Mouse (Mus musculus): ENCODE data around the gene Nme8. TPM values are rescaled to one million over a fixed set of nuclear protein-coding genes. Genes with fewer than 3 reads are reported as not detected.

Gene Nme8
- total and polyA plus RNA-seq, 3 experiments, result not detected

GRCm38 (mm10) chr13:19626473-19626872 lies 71.1 kb downstream of the Nme8 start:
- H3K4me1 ChIP-seq (ENCODE audit: control insufficient read depth in 1 of 2, insufficient read depth in 2 of 2, low read length in 2 of 2), result peaks cover 0 to 5% of the 10 kb centered on the region in 2 experiments; a peak in 3 of 4 replicates
- H3K27me3 ChIP-seq (ENCODE audit: control insufficient read depth in 1 of 2, insufficient read depth in 2 of 2, low read length in 2 of 2), result no peaks in the 10 kb centered on the region
- no peak overlapping the region for H3K9ac ChIP-seq (ENCODE audit: control insufficient read depth, low read depth, low read length, poor library complexity, severe bottlenecking)
- no peak overlapping the region for H3K4me3 ChIP-seq (ENCODE audit: control insufficient read depth in 1 of 2, insufficient read depth in 1 of 2, low read depth in 2 of 2, low read length in 2 of 2)
- DNase-seq (ENCODE audit: low read depth, low spot score), result no peak
- TF ChIP-seq TBP (IDR thresholded peaks at IDR 0.05; ENCODE audit: low read depth, low read length), result no peak
- no peak for TF ChIP-seq SMC3 (IDR thresholded peaks at IDR 0.05; ENCODE audit: low read depth, low read length)
- TF ChIP-seq BHLHE40 (IDR thresholded peaks at IDR 0.05; ENCODE audit: borderline replicate concordance, low read depth, low read length), result no peak
- no peak for TF ChIP-seq MYB (IDR thresholded peaks at IDR 0.05; ENCODE audit: low read depth, low read length)
- TF ChIP-seq KAT2A (conservative IDR thresholded peaks at IDR 0.05; ENCODE audit: low read depth, low read length), result no peak
- no peak for TF ChIP-seq NELFE (IDR thresholded peaks at IDR 0.05; ENCODE audit: low read depth, low read length)
- TF ChIP-seq USF2 (IDR thresholded peaks at IDR 0.05; ENCODE audit: borderline replicate concordance in 1 of 2, insufficient read depth in 1 of 2, low read depth in 1 of 2, low read length in 2 of 2), result no peak
- no peak for TF ChIP-seq MAFK (IDR thresholded peaks at IDR 0.05; ENCODE audit: borderline replicate concordance, low read depth, low read length)
- TF ChIP-seq EP300 (IDR thresholded peaks at IDR 0.05; ENCODE audit: low read depth in 1 of 2, low read length in 2 of 2), result no peak
- TF ChIP-seq USF1 (IDR thresholded peaks at IDR 0.05; ENCODE audit: low read depth, low read length), result no peak
- no peak for TF ChIP-seq ZC3H11A (IDR thresholded peaks at IDR 0.05; ENCODE audit: low read depth, low read length)
- TF ChIP-seq E2F4 (IDR thresholded peaks at IDR 0.05; ENCODE audit: borderline replicate concordance, low read depth, low read length), result no peak
- no peak for TF ChIP-seq CHD1 (IDR thresholded peaks at IDR 0.05; ENCODE audit: low read depth, low read length)
- TF ChIP-seq JUND (IDR thresholded peaks at IDR 0.05; ENCODE audit: low read depth, low read length), result no peak
- no peak for TF ChIP-seq ELF1 (IDR thresholded peaks at IDR 0.05; ENCODE audit: low read depth, low read length)
- TF ChIP-seq MAZ (IDR thresholded peaks at IDR 0.05; ENCODE audit: low read depth, low read length), result no peak
- TF ChIP-seq MXI1 (IDR thresholded peaks at IDR 0.05; ENCODE audit: low read depth, low read length), result no peak
- TF ChIP-seq ZKSCAN1 (IDR thresholded peaks at IDR 0.05; ENCODE audit: low read depth, low read length), result no peak
- TF ChIP-seq MYC (IDR thresholded peaks at IDR 0.05; ENCODE audit: low read depth, low read length), result no peak
- no peak for TF ChIP-seq CHD2 (IDR thresholded peaks at IDR 0.05; ENCODE audit: low read length)
- H3K27ac ChIP-seq (ENCODE audit: control insufficient read depth, low read depth, low read length), result no peak overlapping the region
- no peaks in the 10 kb centered on the region for H3K9me3 ChIP-seq (replicated peaks; ENCODE audit: insufficient read depth, low read length)
- no peaks in the 10 kb centered on the region for H3K79me2 ChIP-seq (ENCODE audit: control insufficient read depth, insufficient read depth, low read length, poor library complexity)
- peaks cover 0 to 9% of the 10 kb centered on the region in 2 experiments; a peak in 2 of 4 replicates for H3K36me3 ChIP-seq (ENCODE audit: control insufficient read depth in 1 of 2, insufficient read depth in 2 of 2, low read length in 2 of 2)

- Histone ChIP-seq H3K27ac (ENCODE audit: control insufficient read depth, low read depth, low read length) (no peak overlapping the region), H3K4me1 (ENCODE audit: control insufficient read depth in 1 of 2, insufficient read depth in 2 of 2, low read length in 2 of 2) (peaks cover 0 to 5% of the 10 kb centered on the region in 2 experiments; a peak in 2 of 4 replicates), H3K9me3 (replicated peaks; ENCODE audit: insufficient read depth, low read length) (no peaks in the 10 kb centered on the region), H3K36me3 (ENCODE audit: control insufficient read depth in 1 of 2, insufficient read depth in 2 of 2, low read length in 2 of 2) (peaks cover 0 to 7% of the 10 kb centered on the region in 2 experiments; a peak in 2 of 4 replicates), H3K9ac (ENCODE audit: control insufficient read depth, low read depth, low read length, poor library complexity, severe bottlenecking) (no peak overlapping the region), H3K79me2 (ENCODE audit: control insufficient read depth, insufficient read depth, low read length, poor library complexity) (no peaks in the 10 kb centered on the region), H3K27me3 (ENCODE audit: control insufficient read depth in 1 of 2, insufficient read depth in 2 of 2, low read length in 2 of 2) (no peaks in the 10 kb centered on the region; a peak in 1 of 4 replicates), H3K4me3 (ENCODE audit: control insufficient read depth in 1 of 2, insufficient read depth in 1 of 2, low read depth in 2 of 2, low read length in 2 of 2) (no peak overlapping the region)
- no peak for DNase-seq (ENCODE audit: low read depth, low spot score)
- TF ChIP-seq TCF12 (IDR thresholded peaks at IDR 0.05; ENCODE audit: low read depth, low read length) (no peak), TAL1 (IDR thresholded peaks at IDR 0.05; ENCODE audit: low read length) (no peak), SIN3A (IDR thresholded peaks at IDR 0.05; ENCODE audit: low read length) (no peak), MAZ (IDR thresholded peaks at IDR 0.05; ENCODE audit: low read depth, low read length) (no peak), RCOR1 (IDR thresholded peaks at IDR 0.05; ENCODE audit: low read depth, low read length) (no peak), MAFK (IDR thresholded peaks at IDR 0.05; ENCODE audit: borderline replicate concordance, low read depth, low read length) (no peak), POLR2A (IDR thresholded peaks at IDR 0.05; ENCODE audit: control insufficient read depth in 1 of 2, insufficient read depth in 1 of 2, low read depth in 1 of 2, low read length in 2 of 2, poor library complexity in 1 of 2) (no peak), RAD21 (IDR thresholded peaks at IDR 0.05; ENCODE audit: low read depth, low read length) (no peak), POLR2AphosphoS2 (IDR thresholded peaks at IDR 0.05; ENCODE audit: low read length) (no peak), NRF1 (IDR thresholded peaks at IDR 0.05; ENCODE audit: insufficient read depth, low read depth, low read length, poor library complexity, severe bottlenecking) (no peak), ELF1 (IDR thresholded peaks at IDR 0.05; ENCODE audit: low read depth, low read length) (no peak), HCFC1 (IDR thresholded peaks at IDR 0.05; ENCODE audit: low read depth, low read length) (no peak), NELFE (IDR thresholded peaks at IDR 0.05; ENCODE audit: low read depth, low read length) (no peak), CTCF (IDR thresholded peaks at IDR 0.05 in 2 of 3, conservative IDR thresholded peaks at IDR 0.05 in 1 of 3; ENCODE audit: control insufficient read depth in 1 of 3, insufficient read depth in 1 of 3, low read depth in 2 of 3, low read length in 3 of 3, poor library complexity in 1 of 3, severe bottlenecking in 1 of 3) (no peak), EP300 (IDR thresholded peaks at IDR 0.05; ENCODE audit: low read depth in 1 of 2, low read length in 2 of 2) (no peak), GATA1 (IDR thresholded peaks at IDR 0.05; ENCODE audit: low read depth, low read length) (no peak), CHD1 (IDR thresholded peaks at IDR 0.05; ENCODE audit: low read depth, low read length) (no peak), CHD2 (IDR thresholded peaks at IDR 0.05; ENCODE audit: low read length) (no peak)
Measured at GRCm38 (mm10) chr13:19624632-19625320, 72.8 kb downstream of the Nme8 start.
